ENCODE assay signal across 14 mouse cellular contexts in the genomic region with DNA sequence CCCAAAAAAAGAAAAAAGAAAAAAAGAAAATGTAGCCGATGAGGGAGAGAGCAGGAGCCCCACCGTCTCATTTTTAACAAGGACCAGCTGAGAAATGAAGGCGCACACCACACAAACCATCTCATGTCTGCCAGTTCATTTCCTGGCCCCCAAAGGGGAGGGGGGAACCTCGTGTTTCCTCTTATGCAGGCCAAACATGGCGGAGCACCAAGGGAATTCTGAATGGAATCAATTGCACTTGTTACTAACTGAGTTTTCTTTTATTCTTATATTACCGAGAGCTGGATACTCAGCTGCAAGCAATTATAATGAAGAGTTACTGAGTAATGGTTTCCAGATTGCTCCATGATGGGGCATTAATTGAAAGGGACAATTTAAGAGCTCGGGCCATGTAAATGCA.
DNase-seq lines count a peak whose midpoint lies in the region; ATAC-seq and TF ChIP-seq lines count a peak whose summit lies in the region.
"Had no signal": no experiment of that assay in that cellular context is flagged by ENCODE, and none has a peak within 500 bp of the region (broad histone marks: within the 10 kb centered on the region; RNA-seq: fewer than 3 reads in every experiment).

No protein-coding gene starts in this region.

- DNase-seq in testis, postnatal 14 days (ENCODE audit: low spot score) = peak; percentile 30
- no peak for DNase-seq in testis, postnatal 10 days (ENCODE audit: low spot score)
- peak; percentile 27 for DNase-seq in gastrocnemius, postnatal 10 days
- no peak for DNase-seq in adrenal gland, postnatal 36 days
- DNase-seq in adrenal gland, adult 18-20 months (ENCODE audit: low spot score in 2 of 2) = no peak
- DNase-seq in adrenal gland, adult (ENCODE audit: inconsistent age in 2 of 2, low spot score in 1 of 2) = no peak
- DNase-seq: adrenal gland, adult 8-10 months; cerebellum, adult 11-12 months; kidney, postnatal 36 days; lung, postnatal 14 days had no signal

- H3K4me1 ChIP-seq in embryonic fibroblast, embryonic 13.5 days (ENCODE audit: control insufficient read depth, insufficient read depth, low read length) = no peaks in the 10 kb centered on the region
- H3K4me1 ChIP-seq: liver, embryonic 12.5 days had no signal

- no peak for TF ChIP-seq CTCF in embryonic fibroblast, embryonic 13.5 days (IDR thresholded peaks at IDR 0.05; ENCODE audit: borderline replicate concordance, insufficient read depth, low read length)

- H3K4me3 ChIP-seq in embryonic fibroblast, embryonic 13.5 days (ENCODE audit: insufficient read depth, low read length) = no peak overlapping the region
- H3K4me3 ChIP-seq: liver, embryonic 12.5 days; midbrain, embryonic 12.5 days had no signal

- no peak for TF ChIP-seq POLR2A in embryonic fibroblast, embryonic 13.5 days (IDR thresholded peaks at IDR 0.05; ENCODE audit: low read depth, low read length)

- ATAC-seq in frontal cortex, adult (ENCODE audit: low TSS enrichment) = no peak
- ATAC-seq: liver, embryonic 12.5 days had no signal

- H3K27ac ChIP-seq in embryonic fibroblast, embryonic 13.5 days (ENCODE audit: insufficient read depth, low read length) = peak overlapping the region; percentile 87
- H3K27ac ChIP-seq: liver, embryonic 12.5 days; midbrain, embryonic 12.5 days had no signal

Comparison
In these comparisons a context has a peak if more than half of its experiments do, and no peak if none do; other contexts are left out.
1. DNase-seq: peak in testis, postnatal 14 days (single experiment) and gastrocnemius, postnatal 10 days (single experiment); none in testis, postnatal 10 days (single experiment), adrenal gland, postnatal 36 days (0 of 2), adrenal gland, adult 18-20 months (0 of 2) and adrenal gland, adult (0 of 2).